Mouse (Mus musculus): ENCODE measurements around the gene Hmgb1.

DNA sequence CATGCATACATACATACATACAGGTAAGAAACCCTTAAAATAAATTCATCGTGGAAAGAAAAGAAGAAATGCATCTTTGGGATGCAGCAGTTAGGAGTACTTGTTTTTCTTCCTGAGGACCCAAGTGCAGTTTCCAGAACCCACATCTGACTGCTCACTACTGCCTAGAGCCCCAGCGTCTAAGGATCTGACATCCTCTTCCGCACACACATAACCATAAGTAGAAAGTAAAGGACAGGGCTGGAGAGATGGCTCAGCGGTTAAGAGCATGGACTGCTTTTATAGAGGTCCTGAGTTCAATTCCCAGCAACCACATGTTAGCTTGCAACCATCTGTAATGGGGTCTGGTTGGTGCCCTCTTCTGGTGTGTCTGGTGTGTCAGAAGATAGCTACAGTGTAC, 151.9 kb downstream of the Hmgb1 start:
- TF ChIP-seq CTCF (IDR thresholded peaks at IDR 0.05; ENCODE audit: low read depth) (no peak), EP300 (IDR thresholded peaks at IDR 0.05; ENCODE audit: low read depth) (no peak)

Data from liver, postnatal 0 days (tissue).